Mouse (Mus musculus): ENCODE measurements around the gene Rrp8.

DNA sequence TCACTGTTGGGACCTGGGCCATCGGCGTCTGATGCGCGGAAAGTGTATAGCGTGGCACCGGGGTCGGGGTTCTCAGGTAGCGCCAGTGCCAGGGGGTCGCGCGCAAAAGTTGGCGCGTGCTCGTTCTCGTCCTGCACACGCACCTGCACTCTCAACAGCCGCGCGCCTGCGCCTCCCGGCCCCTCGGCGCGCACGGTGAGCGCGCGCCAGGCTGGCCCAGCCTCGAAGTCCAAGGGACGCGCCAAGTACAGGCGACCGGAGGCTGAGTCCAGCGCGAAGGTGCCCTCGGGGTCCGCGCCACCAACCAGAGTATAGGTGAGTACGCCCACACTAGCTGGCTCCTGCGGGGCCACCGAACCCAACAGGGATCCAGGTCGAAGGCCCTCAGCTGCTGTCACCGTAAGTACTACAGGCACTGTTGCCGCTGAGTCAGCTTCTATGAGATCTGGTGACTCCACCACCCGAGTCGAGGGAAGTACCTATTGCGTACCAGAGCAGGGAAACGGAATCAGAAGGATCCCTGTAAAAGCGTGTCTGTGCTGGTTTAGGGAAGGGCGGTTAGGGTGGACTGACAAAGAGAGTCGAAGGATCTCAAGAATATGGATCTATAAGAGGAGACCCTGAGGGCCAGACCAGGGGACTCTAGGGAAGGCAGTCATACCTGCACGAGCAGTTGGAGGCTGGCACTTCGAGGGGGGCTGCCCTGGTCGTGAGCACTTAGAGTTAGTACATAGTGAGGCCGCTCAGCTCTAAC is 25.5 kb upstream of the Rrp8 start:
- TF ChIP-seq POLR2A (IDR thresholded peaks at IDR 0.05; ENCODE audit: borderline replicate concordance, insufficient read depth, low read length) = no peak
- TF ChIP-seq CTCF (IDR thresholded peaks at IDR 0.05; ENCODE audit: borderline replicate concordance, insufficient read depth, low read depth, low read length) = no peak

Data from cerebellum, adult 2 months (tissue).